ENCODE assay signal across 12 mouse cellular contexts in genomic region chr13:63385234-63385633, GRCm38 (mm10).
"Had no signal": no experiment of that assay in that cellular context is flagged by ENCODE, and none has a peak within 500 bp of the region (broad histone marks: within the 10 kb centered on the region; RNA-seq: fewer than 3 reads in every experiment).

No protein-coding gene starts in this region.

- H3K4me3 ChIP-seq: limb, embryonic 15.5 days; liver, embryonic 12.5 days; midbrain, embryonic 10.5 days; myocyte; neural tube, embryonic 15.5 days had no signal

- H3K36me3 ChIP-seq: limb, embryonic 15.5 days; neural tube, embryonic 15.5 days had no signal

- H3K27me3 ChIP-seq: limb, embryonic 15.5 days; liver, embryonic 12.5 days; neural tube, embryonic 15.5 days had no signal

- DNase-seq: kidney, postnatal 10 days; kidney, postnatal 4 days; lung, embryonic 14.5 days; lung, postnatal 10 days; lung, postnatal 4 days; thymus, adult 2 months; thymus, postnatal 25 days had no signal

- H3K27ac ChIP-seq: limb, embryonic 15.5 days; liver, embryonic 12.5 days; midbrain, embryonic 10.5 days; neural tube, embryonic 15.5 days had no signal

- H3K9me3 ChIP-seq: limb, embryonic 15.5 days; liver, embryonic 12.5 days; midbrain, embryonic 10.5 days; neural tube, embryonic 15.5 days had no signal

- ATAC-seq: liver, embryonic 12.5 days had no signal

- H3K4me1 ChIP-seq: limb, embryonic 15.5 days; liver, embryonic 12.5 days; midbrain, embryonic 10.5 days; neural tube, embryonic 15.5 days had no signal

- H3K4me2 ChIP-seq: limb, embryonic 15.5 days; liver, embryonic 12.5 days; lung, embryonic 14.5 days; neural tube, embryonic 15.5 days had no signal

- H3K9ac ChIP-seq: limb, embryonic 15.5 days; liver, embryonic 12.5 days; lung, embryonic 14.5 days; neural tube, embryonic 15.5 days had no signal
